Mouse (Mus musculus): ENCODE measurements around the gene Gm21885. TPM values are rescaled to one million over a fixed set of nuclear protein-coding genes. Genes with fewer than 3 reads are reported as not detected.
A peak's percentile ranks its signal among the peaks of the same experiment; 100 is the strongest.

The Gm21885 gene
- total RNA-seq, 2 experiments from 2014 or later = not detected

- DNase-seq = no peak
These were observed 12.9 kb upstream of the Gm21885 start for GRCm38 (mm10) chr11:94268761-94269160.

GRCm38 (mm10) chr11:94269906-94270305 is 11.8 kb upstream of the Gm21885 start:
- no peak for DNase-seq

DNA sequence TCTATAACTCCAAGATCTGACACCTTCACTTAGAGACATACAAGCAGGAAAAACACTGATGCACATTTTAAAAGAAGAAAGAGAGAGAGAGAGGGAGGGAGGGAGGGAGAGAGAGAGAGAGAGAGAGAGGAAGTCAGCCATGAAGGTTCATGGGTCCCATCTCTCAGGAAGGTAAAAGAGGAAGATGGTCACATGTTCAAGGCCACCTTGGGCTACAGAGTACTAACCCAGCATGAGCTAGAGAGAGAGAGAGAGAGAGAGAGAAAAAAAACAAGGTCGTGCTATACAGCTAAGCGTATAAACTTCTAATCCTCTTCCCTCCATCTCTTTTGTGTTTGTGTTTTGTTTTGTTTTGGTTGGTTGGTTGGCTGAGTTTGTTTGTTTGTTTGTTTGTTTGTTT is 10.7 kb upstream of the Gm21885 start:
- DNase-seq = no peak

- DNase-seq = no peak
These were observed 8.4 kb upstream of the Gm21885 start for GRCm38 (mm10) chr11:94272960-94273927.

DNA sequence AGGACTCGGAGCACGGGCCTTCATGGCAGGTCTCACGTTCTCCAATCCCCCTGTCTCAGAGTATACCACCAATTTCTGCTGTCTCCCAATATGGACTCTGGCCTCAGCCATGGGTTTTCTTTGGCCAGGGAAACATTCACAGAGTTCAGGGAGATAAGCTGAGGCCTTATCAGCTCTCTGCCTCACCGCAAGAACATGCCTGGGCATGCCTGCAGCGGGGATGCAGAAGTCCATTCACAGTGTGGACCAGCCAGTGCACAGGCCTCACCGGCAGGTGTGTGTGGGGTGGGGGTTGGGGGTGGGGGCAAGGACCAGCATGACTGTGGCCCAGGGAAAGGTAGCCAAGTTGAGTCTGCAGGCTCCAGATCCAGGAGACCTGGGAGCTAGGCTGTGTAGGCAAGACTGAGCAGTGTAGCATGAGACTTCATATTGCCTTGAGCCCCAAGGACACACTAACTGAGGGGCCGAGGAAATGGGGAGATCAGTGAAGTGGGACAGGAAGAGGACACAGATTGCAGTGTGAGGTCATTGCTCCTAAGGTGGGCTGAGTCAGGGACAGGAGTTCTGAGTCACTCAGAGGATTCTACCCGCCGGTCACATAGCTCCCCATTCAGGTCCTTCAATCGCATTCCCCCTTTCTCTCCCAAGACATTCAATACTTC is 7.3 kb upstream of the Gm21885 start:
- peak in 1 of 2 experiments; percentile 36 for DNase-seq

- no peak for DNase-seq
These were observed 6.4 kb upstream of the Gm21885 start for GRCm38 (mm10) chr11:94275226-94275625.

GRCm38 (mm10) chr11:94275686-94276085 is 6.0 kb upstream of the Gm21885 start:
- DNase-seq = no peak

- peak; percentile 87 to 90 for DNase-seq
These were observed 4.8 kb upstream of the Gm21885 start for GRCm38 (mm10) chr11:94276869-94277337.

DNA sequence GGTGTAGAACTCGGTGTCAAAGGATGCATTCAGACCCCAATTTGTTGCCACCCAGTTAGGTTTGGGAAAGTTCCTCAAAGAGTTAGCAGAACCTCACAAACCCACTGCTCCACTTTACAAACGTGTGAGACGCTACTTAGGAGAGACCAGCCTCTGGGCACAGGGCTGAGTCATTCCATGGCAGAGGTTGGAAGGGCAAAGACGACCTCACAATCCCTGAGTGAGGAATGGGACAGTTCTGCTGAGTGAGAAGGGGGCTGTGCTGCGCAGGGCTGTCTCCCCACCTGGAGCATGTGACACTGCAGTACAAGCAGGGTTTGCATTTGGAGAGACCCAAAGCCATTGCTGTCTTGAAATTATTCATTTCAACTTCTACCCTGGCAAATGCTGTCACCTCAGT is 618 bp downstream of the Gm21885 start:
- DNase-seq = peak in 1 of 2 experiments; percentile 38

DNA sequence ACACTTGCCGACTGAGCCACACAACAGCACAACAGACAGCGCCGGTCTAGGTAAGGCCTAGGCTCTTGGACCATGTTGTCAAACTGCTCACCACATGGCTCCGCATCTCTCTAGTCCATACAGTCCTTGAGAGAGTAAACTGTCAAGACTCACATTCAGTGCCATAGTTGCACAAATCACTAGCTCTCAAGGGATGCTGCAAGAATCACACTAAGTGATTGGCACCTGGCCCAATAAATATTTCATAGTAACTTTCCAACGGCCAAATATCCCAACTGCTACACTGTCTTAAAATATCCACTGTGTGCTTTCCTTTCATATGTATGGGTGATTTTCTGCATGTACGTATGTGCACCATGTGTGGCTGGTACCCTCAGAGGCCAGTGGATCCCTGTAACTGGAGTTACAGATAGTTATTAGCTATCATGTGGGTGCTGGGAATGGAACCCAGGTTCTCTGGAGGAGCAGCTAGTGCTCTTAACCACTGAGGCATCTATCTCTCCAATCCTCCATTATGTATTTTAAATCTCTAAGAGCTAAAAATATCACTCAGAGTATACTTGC is 1.9 kb downstream of the Gm21885 start:
- no peak for DNase-seq

GRCm38 (mm10) chr11:94285886-94286574 is 4.4 kb downstream of the Gm21885 start:
- DNase-seq = no peak

DNA sequence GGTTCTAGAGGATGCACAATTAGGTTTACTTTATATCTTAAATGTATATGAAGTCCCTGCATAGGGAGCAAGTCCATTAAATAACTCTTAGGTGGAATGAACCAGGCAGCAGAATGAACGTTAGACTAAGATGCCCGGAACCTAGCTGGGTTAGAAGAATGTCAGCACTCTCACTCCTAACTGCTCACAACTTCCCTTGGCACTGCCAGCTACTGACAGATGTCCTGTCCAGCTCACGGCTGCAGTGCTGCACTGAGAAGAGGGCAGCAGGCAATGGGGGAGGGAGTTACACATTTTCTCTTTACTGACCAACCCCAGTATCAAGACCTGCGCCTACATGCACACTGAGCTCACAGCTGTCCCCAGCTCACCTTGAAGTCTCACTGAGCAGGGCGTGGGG is 5.4 kb downstream of the Gm21885 start:
- DNase-seq = no peak

- no peak for DNase-seq
These were observed 8.5 kb downstream of the Gm21885 start for GRCm38 (mm10) chr11:94290062-94290740.

DNA sequence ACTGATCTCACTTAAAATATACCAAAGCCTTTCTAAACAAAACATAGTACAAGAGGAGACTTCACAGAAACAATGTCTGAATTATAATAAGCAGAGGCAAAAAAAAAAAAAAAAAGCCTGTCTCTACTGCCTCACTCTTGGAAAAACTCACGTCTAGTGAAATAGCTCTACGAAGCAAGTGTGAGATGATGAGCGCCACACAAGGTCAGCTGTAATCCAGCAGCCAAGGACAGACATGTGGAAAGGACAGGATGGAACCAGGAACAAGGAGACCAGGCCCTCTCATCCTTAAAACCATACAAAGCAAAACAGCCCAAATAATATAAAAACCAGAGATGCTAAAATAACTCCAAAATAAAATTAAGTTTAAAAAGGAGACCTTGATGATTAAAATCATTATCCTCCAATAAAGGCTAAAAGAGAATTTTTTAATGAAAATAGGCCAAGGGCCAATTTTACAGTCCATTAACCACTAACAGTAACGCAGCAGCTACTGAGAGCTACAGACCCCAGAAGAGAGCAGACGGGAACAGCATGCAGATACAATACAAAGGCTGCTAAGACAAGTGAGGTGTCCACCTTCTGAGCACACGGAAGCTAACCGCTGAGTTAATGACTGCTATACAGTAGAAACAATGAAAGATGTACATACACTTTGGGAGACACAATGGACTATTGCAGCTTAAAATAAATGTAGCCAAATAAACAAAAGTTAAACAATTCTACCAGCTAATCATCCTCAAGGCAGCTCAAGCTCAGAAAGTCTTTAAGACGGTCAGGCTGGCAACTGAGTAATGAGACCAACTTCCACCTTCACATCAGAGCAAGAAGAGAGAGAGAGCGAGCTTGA is 13.5 kb downstream of the Gm21885 start:
- DNase-seq = peak; percentile 49 to 53

- DNase-seq = no peak
These were observed 31.1 kb downstream of the Gm21885 start for GRCm38 (mm10) chr11:94312733-94313132.

DNA sequence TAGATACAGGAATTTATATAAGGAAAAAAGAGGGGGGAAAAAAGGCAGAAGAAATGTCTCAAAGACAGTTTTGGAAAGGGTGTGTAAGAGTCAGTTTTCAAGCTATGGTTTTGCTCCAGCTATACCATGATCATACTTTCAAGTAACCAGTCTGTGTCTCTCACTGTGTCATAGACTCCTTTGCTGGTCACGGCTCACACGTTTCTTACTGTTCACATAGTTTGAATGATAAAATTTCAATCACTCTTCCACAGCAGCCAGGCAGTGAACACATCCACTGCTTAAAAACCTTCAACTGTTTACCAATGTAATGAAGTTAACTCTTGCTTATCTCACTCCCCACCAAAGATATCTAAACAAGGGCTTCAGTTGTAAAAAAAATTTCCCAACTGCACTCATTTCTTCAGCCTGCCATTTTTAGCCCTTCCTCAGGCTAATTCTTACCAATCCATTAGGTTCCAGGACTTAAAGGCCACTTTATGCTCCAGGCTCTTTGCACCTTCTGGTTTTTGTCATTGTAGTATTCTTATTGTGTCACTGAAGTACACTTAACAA is 32.5 kb downstream of the Gm21885 start:
- DNase-seq = no peak

DNA sequence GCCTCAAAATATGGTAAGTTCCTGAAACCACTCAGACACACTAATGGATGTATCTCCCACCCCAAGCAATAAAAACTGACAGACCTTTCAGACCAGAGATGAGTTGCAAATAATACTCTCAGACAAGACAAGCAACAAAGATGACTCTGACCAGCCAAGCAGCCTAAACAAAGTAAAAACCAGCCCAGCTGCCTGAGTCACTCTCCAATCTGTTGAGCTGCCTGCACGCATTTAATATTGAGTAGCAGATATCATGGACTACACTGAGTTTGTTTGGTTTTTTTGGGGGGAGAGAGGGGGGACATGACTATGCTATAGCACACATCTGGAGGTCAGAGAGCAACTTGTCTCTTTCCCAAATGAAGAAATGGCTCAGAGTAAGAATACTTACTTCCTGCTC is 33.6 kb downstream of the Gm21885 start:
- DNase-seq = peak in 1 of 2 experiments; percentile 19

DNA sequence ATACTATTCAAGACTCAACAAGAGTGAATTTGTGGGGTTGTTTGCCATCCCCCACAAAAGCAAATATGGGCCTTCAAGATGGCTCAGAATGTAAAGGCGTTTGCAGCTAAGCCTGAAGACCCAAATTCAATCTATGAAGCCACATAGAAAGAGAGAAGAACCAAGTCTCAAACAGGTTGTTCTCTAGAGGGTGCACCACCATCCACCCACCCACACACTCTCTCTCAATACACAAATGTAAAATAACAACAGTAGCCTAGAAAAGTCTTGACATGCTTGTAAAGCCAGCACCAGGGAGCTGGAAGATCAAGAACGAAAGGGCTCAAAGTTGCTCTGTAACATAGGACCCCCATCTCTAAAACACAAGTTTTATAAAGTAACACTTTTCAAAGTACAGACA is 34.9 kb downstream of the Gm21885 start:
- DNase-seq = no peak

GRCm38 (mm10) chr11:94317014-94317413 is 35.3 kb downstream of the Gm21885 start:
- no peak for DNase-seq

GRCm38 (mm10) chr11:94317515-94317914 is 35.8 kb downstream of the Gm21885 start:
- DNase-seq = no peak

Data from adrenal gland, postnatal 36 days (tissue).